Mouse (Mus musculus): ENCODE measurements around the gene Morn1. TPM values are rescaled to one million over a fixed set of nuclear protein-coding genes. Genes with fewer than 3 reads are reported as not detected.

The Morn1 gene
- polyA plus RNA-seq, 1 experiment from 2014 or later: 6.0 TPM

DNA sequence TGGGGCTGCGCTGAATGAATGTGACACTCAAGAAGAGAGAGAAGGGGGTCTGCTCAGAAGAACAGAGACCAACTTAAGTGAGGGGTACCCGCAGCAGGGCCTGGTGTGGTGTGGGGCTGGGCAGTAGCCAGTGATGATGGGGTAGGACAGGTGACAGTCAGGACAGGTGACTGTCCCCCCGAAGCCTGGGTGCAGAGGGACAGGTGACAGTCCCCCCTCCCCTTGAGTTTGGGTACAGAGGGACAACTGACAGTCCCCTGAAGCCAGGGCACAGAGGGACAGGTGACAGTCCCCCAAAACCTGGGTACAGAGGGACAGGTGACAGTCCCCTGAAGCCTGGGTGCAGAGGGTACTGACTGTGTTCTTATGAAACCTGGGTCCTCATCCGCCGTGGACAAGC, 39.8 kb downstream of the Morn1 start:
- H3K4me1 ChIP-seq (replicated peaks): peaks cover 66% of the 10 kb centered on the region
- no peaks in the 10 kb centered on the region for H3K36me3 ChIP-seq
- WGBS: 92% methylated on average over 5 of the region's 5 CpGs
- H3K4me3 ChIP-seq: no peak overlapping the region
- H3K9me3 ChIP-seq: no peaks in the 10 kb centered on the region
- H3K27me3 ChIP-seq (ENCODE audit: insufficient read depth, poor library complexity, severe bottlenecking): 0 out of 2 replicates have a peak, but pooled peaks cover 3% of the 10 kb centered on the region
- peak overlapping the region; percentile 54 for H3K27ac ChIP-seq
- DNase-seq (ENCODE audit: low spot score): no peak

DNA sequence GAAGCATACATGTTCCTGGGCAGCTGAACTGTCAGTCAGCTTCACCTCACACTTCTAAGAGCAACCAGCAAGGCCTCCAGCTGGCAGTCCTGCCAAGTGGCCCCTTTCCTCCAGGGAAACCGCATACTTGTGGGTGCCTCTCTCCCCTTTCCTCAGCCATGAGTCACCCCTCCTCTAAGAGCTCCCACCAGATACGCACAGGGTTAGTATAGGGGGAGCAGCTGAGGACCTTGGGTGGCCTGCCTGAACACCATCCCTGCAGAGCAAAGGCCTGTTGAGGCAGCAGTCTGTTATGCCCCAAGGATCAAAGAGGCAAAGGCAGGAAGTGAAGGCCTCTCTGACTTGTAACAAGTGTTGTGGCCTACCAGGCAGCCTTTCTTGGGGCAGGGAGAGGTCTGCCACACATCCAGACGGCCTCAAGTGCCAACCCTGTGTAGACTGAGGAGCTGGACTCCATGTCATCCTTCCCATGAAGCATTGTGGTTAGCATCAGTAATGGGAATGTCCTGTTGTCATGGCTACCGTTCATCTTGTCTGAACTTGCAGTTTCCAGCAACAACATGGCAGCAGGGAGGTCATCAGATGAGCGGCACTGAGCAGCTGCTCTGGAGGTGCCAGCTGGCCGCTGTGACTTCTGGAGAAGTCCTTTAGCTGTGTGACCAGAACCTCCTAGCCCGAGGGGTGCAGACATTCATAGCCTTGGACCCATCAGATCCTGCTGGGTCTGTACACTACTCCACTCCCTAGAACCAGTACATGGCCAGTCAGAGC, 40.4 kb downstream of the Morn1 start:
- peaks cover 67% of the 10 kb centered on the region for H3K4me1 ChIP-seq (replicated peaks)
- H3K9me3 ChIP-seq: no peaks in the 10 kb centered on the region
- H3K27me3 ChIP-seq (ENCODE audit: insufficient read depth, poor library complexity, severe bottlenecking): 0 out of 2 replicates have a peak, but pooled peaks cover 3% of the 10 kb centered on the region
- peak overlapping the region; percentile 54 for H3K27ac ChIP-seq
- no peak for DNase-seq (ENCODE audit: low spot score)
- H3K4me3 ChIP-seq: no peak overlapping the region
- H3K36me3 ChIP-seq: no peaks in the 10 kb centered on the region
- WGBS: 69% methylated on average over 7 of the region's 7 CpGs

DNA sequence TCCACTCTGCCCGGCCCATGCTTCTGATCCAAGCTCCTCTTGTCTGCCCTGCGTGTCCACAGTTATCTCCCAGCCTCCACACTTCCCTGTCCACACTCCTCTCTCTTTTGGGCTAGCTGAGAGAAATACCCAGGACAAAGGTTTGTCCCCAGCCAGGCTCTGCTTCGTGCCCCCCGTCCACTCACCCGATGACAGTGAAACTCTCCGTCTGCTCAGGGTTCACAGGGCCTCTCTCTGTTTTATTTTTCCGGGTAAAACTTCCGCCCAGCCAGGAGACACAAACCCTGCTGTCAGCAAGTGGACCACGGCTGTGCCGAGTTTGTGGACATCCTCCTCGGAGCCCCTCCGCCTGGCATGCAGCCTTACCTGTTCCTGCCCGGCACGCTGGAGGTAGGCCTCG, 42.0 kb downstream of the Morn1 start:
- H3K4me1 ChIP-seq (replicated peaks): peaks cover 71% of the 10 kb centered on the region
- 93% methylated on average over 15 of the region's 15 CpGs for WGBS
- no peak overlapping the region for H3K27ac ChIP-seq

GRCm38 (mm10) chr4:155129132-155129917, 42.9 kb downstream of the Morn1 start:
- WGBS: 91% methylated on average over 10 of the region's 10 CpGs

More for the DNA sequence above, 42.0 kb downstream of the Morn1 start:
- no peaks in the 10 kb centered on the region for H3K36me3 ChIP-seq
- 0 out of 2 replicates have a peak, but pooled peaks cover 3% of the 10 kb centered on the region for H3K27me3 ChIP-seq (ENCODE audit: insufficient read depth, poor library complexity, severe bottlenecking)
- H3K9me3 ChIP-seq: no peaks in the 10 kb centered on the region
- H3K4me3 ChIP-seq: no peak overlapping the region
- DNase-seq (ENCODE audit: low spot score): no peak

DNA sequence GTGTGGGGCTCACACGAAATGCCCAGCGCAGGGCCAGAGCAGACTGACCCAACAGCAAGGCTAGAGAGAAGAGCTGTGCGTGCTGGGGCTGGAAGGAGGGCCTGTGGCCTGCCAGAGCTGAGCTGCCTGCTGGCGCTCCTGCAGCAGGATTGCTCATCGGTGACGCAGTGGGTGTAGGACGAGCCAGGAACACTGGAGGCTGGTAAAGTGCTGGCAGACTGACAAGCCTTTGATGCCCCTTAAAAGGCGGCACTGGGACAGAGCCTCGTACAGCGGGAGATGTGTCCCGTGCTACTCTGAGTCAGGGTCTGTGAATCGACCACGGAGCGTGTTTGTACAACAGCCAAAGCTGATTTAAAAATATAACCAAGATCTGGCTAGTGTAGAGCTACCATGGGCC, 43.6 kb downstream of the Morn1 start:
- H3K27ac ChIP-seq: 0 out of 2 replicates have a peak overlapping the region, but pooled peaks have one; percentile 45
- H3K4me3 ChIP-seq: no peak overlapping the region
- 88% methylated on average over 14 of the region's 14 CpGs for WGBS
- peaks cover 76% of the 10 kb centered on the region for H3K4me1 ChIP-seq (replicated peaks)
- no peak for DNase-seq (ENCODE audit: low spot score)
- no peaks in the 10 kb centered on the region for H3K9me3 ChIP-seq
- H3K27me3 ChIP-seq (ENCODE audit: insufficient read depth, poor library complexity, severe bottlenecking): 0 out of 2 replicates have a peak, but pooled peaks cover 3% of the 10 kb centered on the region
- no peaks in the 10 kb centered on the region for H3K36me3 ChIP-seq

More at GRCm38 (mm10) chr4:155129132-155129917, 42.9 kb downstream of the Morn1 start:
- peaks cover 76% of the 10 kb centered on the region for H3K4me1 ChIP-seq (replicated peaks)
- H3K27me3 ChIP-seq (ENCODE audit: insufficient read depth, poor library complexity, severe bottlenecking): 0 out of 2 replicates have a peak, but pooled peaks cover 3% of the 10 kb centered on the region
- no peak overlapping the region for H3K4me3 ChIP-seq
- H3K27ac ChIP-seq: peak overlapping the region; percentile 45; the same call in 1 of the 2 replicates
- H3K9me3 ChIP-seq: no peaks in the 10 kb centered on the region
- no peak for DNase-seq (ENCODE audit: low spot score)
- H3K36me3 ChIP-seq: no peaks in the 10 kb centered on the region

GRCm38 (mm10) chr4:155130616-155131015, 44.2 kb downstream of the Morn1 start:
- Histone ChIP-seq H3K27ac (peak overlapping the region; percentile 25; the same call in 1 of the 2 replicates), H3K36me3 (no peaks in the 10 kb centered on the region), H3K4me1 (replicated peaks) (peaks cover 76% of the 10 kb centered on the region), H3K4me3 (no peak overlapping the region), H3K9me3 (no peaks in the 10 kb centered on the region), H3K27me3 (ENCODE audit: insufficient read depth, poor library complexity, severe bottlenecking) (0 out of 2 replicates have a peak, but pooled peaks cover 3% of the 10 kb centered on the region)
- 81% methylated on average over 7 of the region's 7 CpGs for WGBS
- DNase-seq (ENCODE audit: low spot score): no peak

DNA sequence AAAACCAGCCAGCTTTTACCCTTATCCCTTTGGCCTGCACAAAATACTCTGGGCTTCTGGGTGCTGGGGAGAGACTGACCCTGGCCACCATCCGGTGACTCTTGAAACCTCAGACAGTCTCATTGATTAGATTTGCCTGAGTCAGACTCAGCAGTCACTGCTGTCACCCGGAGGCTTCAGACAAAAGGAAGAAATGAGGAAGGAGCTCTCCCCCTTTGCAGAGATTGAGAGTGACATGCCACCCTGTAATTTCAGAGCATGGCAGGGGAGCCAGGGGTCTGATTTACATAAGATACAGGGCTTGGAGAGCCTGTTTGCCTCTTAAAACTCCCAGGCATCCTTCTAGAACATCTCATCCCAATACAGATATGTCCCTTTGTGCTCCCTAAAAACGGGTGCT, 46.8 kb downstream of the Morn1 start:
- 39% methylated on average over 3 of the region's 3 CpGs for WGBS
- Histone ChIP-seq H3K36me3 (no peaks in the 10 kb centered on the region), H3K9me3 (no peaks in the 10 kb centered on the region), H3K27me3 (ENCODE audit: insufficient read depth, poor library complexity, severe bottlenecking) (0 out of 2 replicates have a peak, but pooled peaks cover 3% of the 10 kb centered on the region), H3K4me1 (replicated peaks) (peaks cover 78% of the 10 kb centered on the region), H3K4me3 (no peak overlapping the region), H3K27ac (peak overlapping the region; percentile 86)
- no peak for DNase-seq (ENCODE audit: low spot score)

DNA sequence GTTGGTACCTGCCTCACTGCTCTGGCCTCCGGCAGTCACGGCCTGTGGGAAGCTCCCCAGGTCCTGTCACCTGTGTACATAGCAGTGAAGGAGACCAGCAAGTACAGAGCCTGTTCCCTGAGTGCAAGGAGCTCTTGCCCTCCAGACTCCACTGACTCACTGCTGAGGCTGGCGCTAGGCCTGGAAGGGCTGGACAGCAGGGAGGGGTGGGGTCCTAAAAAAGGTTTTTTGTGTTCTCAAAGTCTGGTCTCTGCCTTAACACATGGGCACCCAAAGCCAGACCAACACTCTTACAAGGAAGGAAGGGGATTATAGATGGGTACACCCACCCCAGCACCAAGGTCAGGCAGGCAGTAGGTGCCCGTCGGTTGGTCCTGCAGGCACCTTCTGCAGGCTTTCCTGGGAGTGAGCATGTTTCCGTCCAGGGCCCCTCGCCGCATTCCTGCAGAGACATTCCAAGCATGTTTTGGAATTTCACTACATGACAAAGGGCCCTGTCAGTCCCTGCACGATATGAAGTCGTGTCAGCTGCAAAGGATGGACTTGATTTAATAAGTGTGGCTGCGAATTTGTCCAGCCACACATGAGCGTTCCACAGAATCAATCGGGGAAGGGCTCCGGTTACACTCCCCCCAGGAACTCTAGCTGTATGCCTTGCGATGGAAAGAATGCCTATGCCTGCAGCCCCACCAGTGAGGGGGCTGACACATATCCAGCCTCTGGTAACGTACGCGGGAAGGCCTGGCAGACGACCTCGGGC, 47.5 kb downstream of the Morn1 start:
- Histone ChIP-seq H3K9me3 (no peaks in the 10 kb centered on the region), H3K27ac (peak overlapping the region; percentile 86), H3K4me3 (0 out of 2 replicates have a peak overlapping the region, but pooled peaks have one; percentile 0), H3K36me3 (no peaks in the 10 kb centered on the region), H3K4me1 (replicated peaks) (peaks cover 79% of the 10 kb centered on the region), H3K27me3 (ENCODE audit: insufficient read depth, poor library complexity, severe bottlenecking) (0 out of 2 replicates have a peak, but pooled peaks cover 3% of the 10 kb centered on the region)
- DNase-seq (ENCODE audit: low spot score): peak; percentile 54
- WGBS: 37% methylated on average over 20 of the region's 20 CpGs

DNA sequence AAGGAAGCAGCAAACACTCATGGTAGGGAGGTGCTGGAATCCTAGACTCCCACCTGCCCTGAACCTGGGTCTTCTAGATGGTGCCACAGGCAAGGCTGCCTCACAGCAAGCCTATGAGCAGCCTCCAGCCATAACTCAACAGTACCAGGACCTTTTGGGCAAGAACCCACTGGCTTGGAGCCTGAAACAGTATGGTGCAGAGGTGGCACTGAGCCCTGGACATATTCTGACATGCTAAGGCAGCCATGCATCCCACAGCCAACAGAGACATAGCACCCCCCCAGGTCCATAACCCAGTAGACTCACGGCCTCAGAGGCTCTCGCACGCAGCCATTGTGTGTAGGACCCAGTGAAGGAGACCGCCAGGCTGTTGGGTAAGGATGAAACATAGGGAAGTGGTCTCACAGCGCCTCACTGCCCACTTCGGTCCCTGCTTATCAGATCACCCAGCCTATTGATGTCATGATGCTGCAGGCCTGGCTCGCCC, 48.4 kb downstream of the Morn1 start:
- 90% methylated on average over 7 of the region's 7 CpGs for WGBS
- no peak for DNase-seq (ENCODE audit: low spot score)
- H3K4me3 ChIP-seq: no peak overlapping the region
- peaks cover 80% of the 10 kb centered on the region for H3K4me1 ChIP-seq (replicated peaks)
- H3K9me3 ChIP-seq: no peaks in the 10 kb centered on the region
- H3K27ac ChIP-seq: peak overlapping the region; percentile 86
- H3K27me3 ChIP-seq (ENCODE audit: insufficient read depth, poor library complexity, severe bottlenecking): 0 out of 2 replicates have a peak, but pooled peaks cover 3% of the 10 kb centered on the region
- no peaks in the 10 kb centered on the region for H3K36me3 ChIP-seq

DNA sequence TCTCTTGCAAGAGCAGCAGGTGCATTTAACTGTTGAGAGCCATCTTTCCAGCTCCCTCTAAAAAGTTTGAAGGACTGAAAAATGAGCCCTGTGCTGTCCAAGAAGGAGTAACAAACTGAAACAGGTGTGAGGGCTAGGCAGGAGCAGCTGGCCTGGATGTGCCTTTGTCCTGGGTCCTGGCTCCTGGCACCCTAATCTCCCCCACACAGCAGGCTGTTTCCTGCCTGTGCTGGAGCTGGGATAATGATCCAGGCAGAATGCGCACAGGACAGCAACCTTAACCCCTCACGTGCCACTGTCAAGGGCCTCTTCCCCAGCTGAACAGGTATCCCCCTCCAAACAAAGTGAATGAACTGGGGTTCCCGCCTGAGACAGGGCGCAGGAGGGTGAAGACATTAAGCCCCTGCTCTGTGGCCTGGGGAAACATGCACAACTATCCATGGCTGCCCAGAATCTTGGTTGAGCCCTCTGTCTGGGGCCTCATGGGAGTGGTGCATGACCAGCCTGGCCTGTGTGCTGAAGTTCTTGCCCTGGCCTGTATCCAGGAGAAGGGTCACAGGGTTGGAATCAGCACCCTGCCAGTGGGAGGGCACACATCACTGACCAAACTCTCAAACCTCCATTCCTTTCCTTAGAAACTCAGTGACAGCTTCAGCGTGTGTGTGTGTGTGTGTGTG, 49.7 kb downstream of the Morn1 start:
- Histone ChIP-seq H3K9me3 (no peaks in the 10 kb centered on the region), H3K4me1 (replicated peaks) (peaks cover 85% of the 10 kb centered on the region), H3K4me3 (no peak overlapping the region), H3K27ac (peak overlapping the region; percentile 86), H3K27me3 (ENCODE audit: insufficient read depth, poor library complexity, severe bottlenecking) (no peaks in the 10 kb centered on the region), H3K36me3 (no peaks in the 10 kb centered on the region)
- 63% methylated on average over 5 of the region's 5 CpGs for WGBS
- no peak for DNase-seq (ENCODE audit: low spot score)

- 91% methylated on average over 7 of the region's 7 CpGs for WGBS
- Histone ChIP-seq H3K4me3 (no peak overlapping the region), H3K27ac (no peak overlapping the region)
These were observed 51.5 kb downstream of the Morn1 start for GRCm38 (mm10) chr4:155137891-155138290.

DNA sequence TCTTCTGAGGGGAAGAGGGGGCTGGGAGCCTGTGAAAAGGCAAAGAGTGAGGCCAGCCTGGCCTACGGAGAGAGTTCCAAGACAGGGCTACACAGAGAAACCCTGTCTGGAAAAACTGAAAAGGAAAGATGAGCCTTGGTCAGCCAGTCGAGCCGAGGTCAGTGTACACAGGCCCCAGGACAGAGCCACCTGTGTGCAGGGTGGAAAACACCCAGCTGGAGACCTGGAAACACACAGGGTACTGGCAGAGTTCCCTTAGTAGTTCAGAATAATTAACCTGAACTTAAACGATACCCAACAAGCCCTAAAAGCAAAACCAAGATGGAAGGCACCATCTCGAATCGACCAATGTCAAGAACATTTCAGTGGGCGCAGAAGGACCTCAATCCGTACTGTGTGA, 52.1 kb downstream of the Morn1 start:
- Histone ChIP-seq H3K4me3 (no peak overlapping the region), H3K9me3 (no peaks in the 10 kb centered on the region), H3K27me3 (ENCODE audit: insufficient read depth, poor library complexity, severe bottlenecking) (no peaks in the 10 kb centered on the region), H3K36me3 (no peaks in the 10 kb centered on the region), H3K27ac (no peak overlapping the region), H3K4me1 (replicated peaks) (peaks cover 70% of the 10 kb centered on the region)
- 86% methylated on average over 8 of the region's 8 CpGs for WGBS
- no peak for DNase-seq (ENCODE audit: low spot score)

More at GRCm38 (mm10) chr4:155137891-155138290, 51.5 kb downstream of the Morn1 start:
- H3K9me3 ChIP-seq: no peaks in the 10 kb centered on the region
- peaks cover 72% of the 10 kb centered on the region for H3K4me1 ChIP-seq (replicated peaks)
- no peaks in the 10 kb centered on the region for H3K36me3 ChIP-seq
- DNase-seq (ENCODE audit: low spot score): no peak
- H3K27me3 ChIP-seq (ENCODE audit: insufficient read depth, poor library complexity, severe bottlenecking): no peaks in the 10 kb centered on the region

Data from hindbrain, embryonic 10.5 days (tissue).